Mouse (Mus musculus): ENCODE measurements around the gene Cox5b. TPM values are rescaled to one million over a fixed set of nuclear protein-coding genes. Genes with fewer than 3 reads are reported as not detected.

Cox5b gene
- polyA plus RNA-seq, 1 experiment from 2014 or later = 1,162 TPM

GRCm38 (mm10) chr1:36707797-36708196, 16.5 kb downstream of the Cox5b start:
- Histone ChIP-seq H3K27ac (ENCODE audit: low read depth, low read length) (no peak overlapping the region), H3K9ac (ENCODE audit: low read depth, low read length) (no peak overlapping the region), H3K4me2 (replicated peaks; ENCODE audit: low read depth) (no peak overlapping the region), H3K27me3 (replicated peaks; ENCODE audit: control insufficient read depth, insufficient read depth, low read length) (no peaks in the 10 kb centered on the region), H3K36me3 (ENCODE audit: control insufficient read depth, insufficient read depth) (peaks cover 46% of the 10 kb centered on the region), H3K4me1 (replicated peaks; ENCODE audit: control insufficient read depth, insufficient read depth, low read length) (peaks cover 7% of the 10 kb centered on the region), H3K4me3 (ENCODE audit: low read depth, low read length) (no peak overlapping the region), H3K9me3 (ENCODE audit: control insufficient read depth) (no peaks in the 10 kb centered on the region)
- no peak for ATAC-seq
- WGBS = 70% methylated on average over 3 of the region's 3 CpGs
- TF ChIP-seq CTCF (IDR thresholded peaks at IDR 0.05; ENCODE audit: low read depth) = no peak

DNA sequence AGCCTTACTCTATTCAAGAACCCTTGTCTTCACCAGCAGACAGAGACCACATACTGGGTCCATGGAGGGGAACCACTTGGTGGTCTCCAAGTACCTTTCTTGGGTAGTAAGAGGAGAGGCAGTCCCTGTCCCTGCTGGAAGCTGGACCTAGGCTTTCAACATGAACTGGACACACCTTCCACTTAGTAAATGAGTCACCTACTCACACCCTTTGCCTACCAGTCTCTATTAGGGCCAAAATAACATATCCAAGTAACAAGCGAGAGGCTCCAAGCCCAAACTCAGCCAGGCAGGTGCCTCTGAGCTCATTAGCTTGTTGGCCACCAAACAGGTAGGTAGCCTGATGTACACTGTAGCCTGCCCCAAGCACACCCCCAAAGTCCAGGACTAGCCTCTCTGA, 17.4 kb downstream of the Cox5b start:
- 71% methylated on average over 1 of the region's 1 CpGs for WGBS
- Histone ChIP-seq H3K4me2 (replicated peaks; ENCODE audit: low read depth) (peak overlapping the region; percentile 88), H3K9me3 (ENCODE audit: control insufficient read depth) (no peaks in the 10 kb centered on the region), H3K4me3 (ENCODE audit: low read depth, low read length) (peak overlapping the region; percentile 99), H3K4me1 (replicated peaks; ENCODE audit: control insufficient read depth, insufficient read depth, low read length) (peaks cover 7% of the 10 kb centered on the region), H3K36me3 (ENCODE audit: control insufficient read depth, insufficient read depth) (peaks cover 38% of the 10 kb centered on the region), H3K27ac (ENCODE audit: low read depth, low read length) (0 out of 2 replicates have a peak overlapping the region, but pooled peaks have one; percentile 86), H3K9ac (ENCODE audit: low read depth, low read length) (peak overlapping the region; percentile 87; the same call in 1 of the 2 replicates), H3K27me3 (replicated peaks; ENCODE audit: control insufficient read depth, insufficient read depth, low read length) (no peaks in the 10 kb centered on the region)
- TF ChIP-seq CTCF (IDR thresholded peaks at IDR 0.05; ENCODE audit: low read depth) = no peak
- no peak for ATAC-seq

- peaks cover 7% of the 10 kb centered on the region for H3K4me1 ChIP-seq (replicated peaks; ENCODE audit: control insufficient read depth, insufficient read depth, low read length)
- peak overlapping the region; percentile 99 for H3K4me3 ChIP-seq (ENCODE audit: low read depth, low read length)
- peaks cover 32% of the 10 kb centered on the region for H3K36me3 ChIP-seq (ENCODE audit: control insufficient read depth, insufficient read depth)
- H3K9me3 ChIP-seq (ENCODE audit: control insufficient read depth) = no peaks in the 10 kb centered on the region
- H3K4me2 ChIP-seq (replicated peaks; ENCODE audit: low read depth) = peak overlapping the region; percentile 88
- peak overlapping the region; percentile 87 for H3K9ac ChIP-seq (ENCODE audit: low read depth, low read length)
- H3K27ac ChIP-seq (ENCODE audit: low read depth, low read length) = peak overlapping the region; percentile 86
- no peaks in the 10 kb centered on the region for H3K27me3 ChIP-seq (replicated peaks; ENCODE audit: control insufficient read depth, insufficient read depth, low read length)
- TF ChIP-seq CTCF (IDR thresholded peaks at IDR 0.05; ENCODE audit: low read depth) = peak; percentile 61
- ATAC-seq = peak; percentile 42; the same call in 1 of the 2 replicates
- under 1% methylated on average over 33 of the region's 33 CpGs for WGBS
Measured at GRCm38 (mm10) chr1:36709055-36709853, 18.0 kb downstream of the Cox5b start.

- no peaks in the 10 kb centered on the region for H3K27me3 ChIP-seq (replicated peaks; ENCODE audit: control insufficient read depth, insufficient read depth, low read length)
- H3K9me3 ChIP-seq (ENCODE audit: control insufficient read depth) = no peaks in the 10 kb centered on the region
- peaks cover 26% of the 10 kb centered on the region for H3K36me3 ChIP-seq (ENCODE audit: control insufficient read depth, insufficient read depth)
- peaks cover 7% of the 10 kb centered on the region for H3K4me1 ChIP-seq (replicated peaks; ENCODE audit: control insufficient read depth, insufficient read depth, low read length)
- peak within 1 kb of the TSS; percentile 99 for H3K4me3 ChIP-seq (ENCODE audit: low read depth, low read length)
- TF ChIP-seq CTCF (IDR thresholded peaks at IDR 0.05; ENCODE audit: low read depth) = no peak
- peak within 1 kb of the TSS; percentile 86 for H3K27ac ChIP-seq (ENCODE audit: low read depth, low read length)
- ATAC-seq = peak; percentile 97
- WGBS = under 1% methylated on average over 27 of the region's 29 CpGs
- H3K4me2 ChIP-seq (replicated peaks; ENCODE audit: low read depth) = peak within 1 kb of the TSS; percentile 88
- H3K9ac ChIP-seq (ENCODE audit: low read depth, low read length) = peak within 1 kb of the TSS; percentile 87
Measured at GRCm38 (mm10) chr1:36709854-36710280, 18.6 kb downstream of the Cox5b start, which contains the start of gene 4933424G06Rik. 4933424G06Rik (plus strand) TSS chr1:36710149.

GRCm38 (mm10) chr1:36711104-36711503, 19.9 kb downstream of the Cox5b start:
- H3K4me2 ChIP-seq (replicated peaks; ENCODE audit: low read depth) = no peak overlapping the region
- H3K9ac ChIP-seq (ENCODE audit: low read depth, low read length) = no peak overlapping the region
- H3K36me3 ChIP-seq (ENCODE audit: control insufficient read depth, insufficient read depth) = peaks cover 13% of the 10 kb centered on the region; the same call in 1 of the 2 replicates
- no peaks in the 10 kb centered on the region for H3K27me3 ChIP-seq (replicated peaks; ENCODE audit: control insufficient read depth, insufficient read depth, low read length)
- H3K27ac ChIP-seq (ENCODE audit: low read depth, low read length) = no peak overlapping the region
- TF ChIP-seq CTCF (IDR thresholded peaks at IDR 0.05; ENCODE audit: low read depth) = no peak
- no peak overlapping the region for H3K4me3 ChIP-seq (ENCODE audit: low read depth, low read length)
- no peak for ATAC-seq
- no peaks in the 10 kb centered on the region for H3K9me3 ChIP-seq (ENCODE audit: control insufficient read depth)
- 95% methylated on average over 2 of the region's 2 CpGs for WGBS
- peaks cover 7% of the 10 kb centered on the region for H3K4me1 ChIP-seq (replicated peaks; ENCODE audit: control insufficient read depth, insufficient read depth, low read length)

GRCm38 (mm10) chr1:36714311-36714710, 23.1 kb downstream of the Cox5b start, which contains the start of gene Actr1b:
Actr1b (minus strand) TSS chr1:36714422.
- 79% methylated on average over 5 of the region's 5 CpGs for WGBS
- no peaks in the 10 kb centered on the region for H3K4me1 ChIP-seq (replicated peaks; ENCODE audit: control insufficient read depth, insufficient read depth, low read length)
- no peaks in the 10 kb centered on the region for H3K9me3 ChIP-seq (ENCODE audit: control insufficient read depth)
- H3K27me3 ChIP-seq (replicated peaks; ENCODE audit: control insufficient read depth, insufficient read depth, low read length) = no peaks in the 10 kb centered on the region
- H3K4me2 ChIP-seq (replicated peaks; ENCODE audit: low read depth) = no peak within 1 kb of the TSS
- H3K36me3 ChIP-seq (ENCODE audit: control insufficient read depth, insufficient read depth) = no peaks in the 10 kb centered on the region
- no peak within 1 kb of the TSS for H3K27ac ChIP-seq (ENCODE audit: low read depth, low read length)
- H3K4me3 ChIP-seq (ENCODE audit: low read depth, low read length) = no peak within 1 kb of the TSS
- no peak for ATAC-seq
- TF ChIP-seq CTCF (IDR thresholded peaks at IDR 0.05; ENCODE audit: low read depth) = no peak
- H3K9ac ChIP-seq (ENCODE audit: low read depth, low read length) = no peak within 1 kb of the TSS
